Mouse (Mus musculus) lung, postnatal 14 days (tissue): ENCODE measurements around the gene Pdzph1.
A peak's percentile ranks its signal among the peaks of the same experiment; 100 is the strongest.

Experiments used
- DNase-seq: peaks from one replicate; pipeline ENCODE4 v3.0.0; 2021

Gene Pdzph1

DNA sequence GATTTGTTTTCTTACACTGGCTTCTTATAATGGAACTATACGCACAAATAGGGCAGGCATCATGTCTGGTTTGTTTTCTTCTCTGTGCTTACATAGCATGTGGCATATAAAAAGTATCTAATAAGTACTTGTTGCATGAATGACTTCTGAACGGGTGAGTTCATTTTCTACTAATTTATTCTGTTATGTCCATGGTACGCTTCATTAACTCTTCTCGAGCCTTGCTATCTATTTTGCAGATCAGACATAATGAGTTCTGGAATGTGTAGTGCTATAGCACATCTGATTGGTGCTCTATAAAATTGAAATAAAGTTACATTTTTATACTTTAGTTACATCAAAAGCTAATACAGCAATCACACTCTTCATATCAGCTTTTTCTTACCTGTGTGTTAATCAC lies 71.2 kb downstream of the Pdzph1 start:
- no peak for DNase-seq

GRCm38 (mm10) chr17:58919061-58919460 lies 72.1 kb downstream of the Pdzph1 start:
- no peak for DNase-seq

GRCm38 (mm10) chr17:58918539-58918938 lies 72.6 kb downstream of the Pdzph1 start:
- no peak for DNase-seq

DNA sequence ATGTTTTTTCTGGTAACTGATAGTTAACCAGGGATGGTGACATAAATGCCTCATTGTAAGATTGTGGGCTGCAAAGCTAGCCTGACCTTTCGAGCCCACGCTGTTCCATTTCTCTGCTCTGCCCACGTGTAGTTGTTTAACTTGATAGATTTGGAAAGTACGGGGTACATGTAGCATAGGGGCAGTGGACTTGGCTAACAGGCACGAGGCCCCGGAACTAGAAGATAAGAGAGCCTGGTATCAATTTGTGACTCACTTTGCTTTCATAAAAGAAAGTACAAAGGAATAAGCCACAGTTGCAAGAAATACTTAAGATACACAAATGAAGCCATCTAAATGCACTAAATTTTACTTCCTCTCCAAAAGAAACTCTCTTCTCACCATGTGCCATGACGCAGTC lies 79.6 kb downstream of the Pdzph1 start:
- DNase-seq, result no peak

GRCm38 (mm10) chr17:58909061-58909661 lies 82.0 kb downstream of the Pdzph1 start:
- DNase-seq, result peak; percentile 37

GRCm38 (mm10) chr17:58906001-58906400 lies 85.2 kb downstream of the Pdzph1 start:
- DNase-seq, result no peak

- no peak for DNase-seq
These were observed 99.5 kb downstream of the Pdzph1 start for GRCm38 (mm10) chr17:58891488-58892210.

- no peak for DNase-seq
These were observed 101.1 kb downstream of the Pdzph1 start for GRCm38 (mm10) chr17:58889905-58890645.

DNA sequence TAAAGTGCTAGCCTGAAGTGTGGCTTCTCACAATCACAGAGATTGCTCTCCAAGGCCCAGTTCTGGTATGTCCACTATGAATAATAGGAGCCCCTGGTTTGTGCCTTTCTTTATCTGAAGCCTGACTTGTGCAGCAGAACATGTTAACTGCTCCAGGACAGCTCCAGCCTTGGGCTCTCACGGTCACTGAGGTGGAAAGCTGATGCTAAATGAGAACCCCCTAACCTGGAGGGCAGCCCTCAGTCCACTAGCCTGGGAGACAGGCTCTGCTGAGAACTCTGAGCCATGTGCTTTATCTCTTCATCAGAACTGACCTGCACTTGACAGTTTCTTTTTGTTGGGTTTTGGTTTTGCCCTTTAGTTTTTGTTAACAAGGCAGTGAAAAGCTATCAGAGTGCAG lies 106.8 kb downstream of the Pdzph1 start:
- DNase-seq, result no peak

DNA sequence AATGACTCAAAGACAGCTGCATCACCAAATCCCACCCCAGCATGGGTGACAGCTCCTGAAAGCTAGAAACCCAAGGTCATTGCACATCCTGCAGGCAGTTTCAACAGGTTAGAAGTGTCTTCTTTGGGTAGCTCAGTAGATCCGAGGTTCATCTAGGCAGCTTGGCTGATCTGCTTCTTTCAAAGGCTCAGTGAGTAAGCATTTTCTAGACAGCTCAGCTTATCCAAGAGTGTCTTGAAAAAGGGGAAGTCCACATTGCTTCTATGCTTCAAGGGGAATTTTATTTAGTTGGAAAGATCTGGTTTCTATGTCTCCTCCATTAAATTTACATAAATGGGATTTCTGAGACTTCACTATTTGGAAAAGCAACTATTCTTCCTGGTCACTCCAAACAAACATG lies 117.8 kb downstream of the Pdzph1 start:
- DNase-seq, result no peak

DNA sequence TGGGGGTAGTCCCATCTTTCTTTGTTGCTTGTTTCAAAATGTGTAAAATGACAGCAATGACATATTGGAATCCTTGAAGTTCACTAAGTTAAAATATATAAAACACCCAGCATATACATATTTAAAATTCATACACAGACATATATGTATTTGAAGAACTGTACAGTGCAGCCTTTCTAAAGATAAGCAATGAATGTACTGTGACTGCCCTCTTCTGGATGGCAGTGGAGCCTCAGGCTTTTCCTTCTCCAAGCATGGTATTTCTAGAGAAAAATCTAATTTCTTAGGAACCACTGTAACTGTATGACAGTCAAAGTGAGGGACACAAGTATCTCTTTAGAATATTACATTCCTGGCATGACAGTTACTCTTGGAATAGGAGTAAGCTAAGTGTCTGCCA lies 120.4 kb downstream of the Pdzph1 start:
- DNase-seq, result no peak
